Mouse (Mus musculus): Measurements from ENCODE around the gene Atp9a. TPM values are rescaled to one million over a fixed set of nuclear protein-coding genes. Genes with fewer than 3 reads are reported as not detected.

Atp9a gene
- polyA plus RNA-seq, 1 experiment: 56.0 TPM

- H3K27ac ChIP-seq (ENCODE audit: insufficient read depth, low read depth, low read length): no peak overlapping the region
- H3K27me3 ChIP-seq (replicated peaks; ENCODE audit: control insufficient read depth, insufficient read depth, low read length): no peaks in the 10 kb centered on the region
- no peak overlapping the region for H3K4me3 ChIP-seq (ENCODE audit: insufficient read depth, low read depth, low read length)
- TF ChIP-seq CTCF (conservative IDR thresholded peaks at IDR 0.05; ENCODE audit: insufficient read depth, insufficient read length, low read depth, low read length): no peak
- no peak for TF ChIP-seq POLR2A (IDR thresholded peaks at IDR 0.05; ENCODE audit: low read depth, low read length)
- WGBS: 81% methylated on average over 18 of the region's 18 CpGs
- no peaks in the 10 kb centered on the region for H3K36me3 ChIP-seq (ENCODE audit: control insufficient read depth, insufficient read depth, low read length)
- H3K4me1 ChIP-seq (ENCODE audit: control insufficient read depth, insufficient read depth, low read length): no peaks in the 10 kb centered on the region
- DNase-seq: no peak
Measured at GRCm38 (mm10) chr2:168614170-168614872, 127.9 kb downstream of the Atp9a start.

GRCm38 (mm10) chr2:168613092-168613880 lies 128.9 kb downstream of the Atp9a start:
- no peaks in the 10 kb centered on the region for H3K27me3 ChIP-seq (replicated peaks; ENCODE audit: control insufficient read depth, insufficient read depth, low read length)
- no peak overlapping the region for H3K27ac ChIP-seq (ENCODE audit: insufficient read depth, low read depth, low read length)
- TF ChIP-seq CTCF (conservative IDR thresholded peaks at IDR 0.05; ENCODE audit: insufficient read depth, insufficient read length, low read depth, low read length) (no peak), POLR2A (IDR thresholded peaks at IDR 0.05; ENCODE audit: low read depth, low read length) (no peak)
- WGBS: 38% methylated on average over 13 of the region's 13 CpGs
- no peak for DNase-seq
- no peaks in the 10 kb centered on the region for H3K4me1 ChIP-seq (ENCODE audit: control insufficient read depth, insufficient read depth, low read length)
- H3K36me3 ChIP-seq (ENCODE audit: control insufficient read depth, insufficient read depth, low read length): no peaks in the 10 kb centered on the region
- no peak overlapping the region for H3K4me3 ChIP-seq (ENCODE audit: insufficient read depth, low read depth, low read length)

DNA sequence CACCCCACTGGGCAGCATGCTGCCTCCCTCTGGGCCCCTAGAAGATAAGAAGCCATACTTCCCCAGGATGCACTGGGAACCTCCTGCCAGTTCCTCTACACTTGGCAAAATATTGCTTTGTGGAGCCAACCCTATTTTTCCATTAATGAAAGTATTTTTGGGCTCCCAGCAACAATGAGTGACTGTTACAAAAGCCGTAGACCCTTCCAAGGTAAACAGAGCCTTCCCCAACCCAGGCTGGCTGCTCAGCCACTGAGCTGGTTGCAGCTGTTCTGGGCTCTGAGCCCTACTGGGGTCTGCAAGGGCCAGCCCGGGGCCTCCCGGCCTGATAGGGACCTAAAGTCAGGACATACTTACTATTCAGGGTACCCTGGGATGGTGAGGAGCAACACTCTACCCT lies 131.3 kb downstream of the Atp9a start:
- no peak for DNase-seq
- Histone ChIP-seq H3K27ac (ENCODE audit: insufficient read depth, low read depth, low read length) (no peak overlapping the region), H3K27me3 (replicated peaks; ENCODE audit: control insufficient read depth, insufficient read depth, low read length) (no peaks in the 10 kb centered on the region), H3K4me1 (ENCODE audit: control insufficient read depth, insufficient read depth, low read length) (no peaks in the 10 kb centered on the region), H3K4me3 (ENCODE audit: insufficient read depth, low read depth, low read length) (no peak overlapping the region), H3K36me3 (ENCODE audit: control insufficient read depth, insufficient read depth, low read length) (no peaks in the 10 kb centered on the region)
- WGBS: 81% methylated on average over 3 of the region's 3 CpGs
- no peak for TF ChIP-seq POLR2A (IDR thresholded peaks at IDR 0.05; ENCODE audit: low read depth, low read length)
- TF ChIP-seq CTCF (conservative IDR thresholded peaks at IDR 0.05; ENCODE audit: insufficient read depth, insufficient read length, low read depth, low read length): no peak

DNA sequence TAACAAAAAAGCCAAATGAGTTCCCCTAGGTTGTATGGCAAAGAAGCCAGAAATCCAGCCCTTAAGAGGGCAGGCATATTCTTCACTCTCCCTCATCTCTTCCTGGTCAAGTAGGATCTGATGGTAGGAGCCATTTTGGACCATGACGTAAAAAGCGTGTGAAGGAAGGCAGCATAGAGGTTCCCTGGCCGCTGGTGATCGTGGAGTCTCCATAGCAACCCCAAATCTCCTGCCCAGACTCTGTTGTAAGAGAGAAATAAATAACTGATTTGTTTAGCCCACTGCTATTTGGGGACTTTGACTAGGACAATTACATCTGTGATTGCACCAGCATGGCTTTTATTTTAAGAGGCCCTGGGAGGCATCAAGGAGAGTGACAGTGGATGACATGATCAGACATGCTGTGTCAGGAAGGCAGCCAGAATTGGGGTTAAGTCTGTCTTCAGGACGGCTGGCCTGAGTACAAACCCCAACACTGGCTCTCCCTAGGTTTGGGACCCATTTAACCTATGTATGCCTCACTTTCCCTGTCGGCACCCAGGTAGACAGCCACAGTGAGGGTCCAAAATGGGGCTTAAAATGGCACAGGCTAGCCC lies 132.5 kb downstream of the Atp9a start:
- H3K4me1 ChIP-seq (ENCODE audit: control insufficient read depth, insufficient read depth, low read length): no peaks in the 10 kb centered on the region
- H3K27me3 ChIP-seq (replicated peaks; ENCODE audit: control insufficient read depth, insufficient read depth, low read length): no peaks in the 10 kb centered on the region
- no peak overlapping the region for H3K4me3 ChIP-seq (ENCODE audit: insufficient read depth, low read depth, low read length)
- WGBS: 79% methylated on average over 6 of the region's 6 CpGs
- H3K36me3 ChIP-seq (ENCODE audit: control insufficient read depth, insufficient read depth, low read length): no peaks in the 10 kb centered on the region
- no peak for DNase-seq
- TF ChIP-seq POLR2A (IDR thresholded peaks at IDR 0.05; ENCODE audit: low read depth, low read length): no peak
- H3K27ac ChIP-seq (ENCODE audit: insufficient read depth, low read depth, low read length): no peak overlapping the region

- Histone ChIP-seq H3K4me1 (ENCODE audit: control insufficient read depth, insufficient read depth, low read length) (no peaks in the 10 kb centered on the region), H3K4me3 (ENCODE audit: insufficient read depth, low read depth, low read length) (no peak overlapping the region), H3K36me3 (ENCODE audit: control insufficient read depth, insufficient read depth, low read length) (no peaks in the 10 kb centered on the region), H3K27me3 (replicated peaks; ENCODE audit: control insufficient read depth, insufficient read depth, low read length) (no peaks in the 10 kb centered on the region), H3K27ac (ENCODE audit: insufficient read depth, low read depth, low read length) (no peak overlapping the region)
- no peak for DNase-seq
- TF ChIP-seq POLR2A (IDR thresholded peaks at IDR 0.05; ENCODE audit: low read depth, low read length): no peak
- TF ChIP-seq CTCF (conservative IDR thresholded peaks at IDR 0.05; ENCODE audit: insufficient read depth, insufficient read length, low read depth, low read length): no peak
- WGBS: 65% methylated on average over 9 of the region's 9 CpGs
Measured at GRCm38 (mm10) chr2:168608125-168608564, 134.1 kb downstream of the Atp9a start.

DNA sequence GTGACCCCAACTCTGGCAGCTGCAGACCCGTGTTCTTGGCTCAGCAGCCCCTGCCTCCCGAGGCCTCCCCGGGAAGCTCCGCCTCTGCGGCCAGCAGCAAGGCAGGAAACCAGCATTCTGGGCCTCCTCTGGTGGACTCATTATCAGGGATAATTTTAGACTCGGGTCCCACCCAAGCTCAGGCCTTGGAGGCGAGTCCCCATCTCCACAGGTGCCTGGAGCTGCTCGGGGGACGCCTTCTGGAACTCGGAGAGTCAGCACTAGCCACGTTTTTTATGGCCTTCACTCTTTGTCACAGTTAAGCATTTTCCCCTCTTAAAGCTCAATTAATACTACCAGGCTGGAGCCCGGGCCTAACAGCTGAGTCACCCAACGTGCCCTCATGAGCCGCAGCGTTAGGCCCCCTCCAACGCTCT lies 137.5 kb downstream of the Atp9a start:
- Histone ChIP-seq H3K36me3 (ENCODE audit: control insufficient read depth, insufficient read depth, low read length) (no peaks in the 10 kb centered on the region), H3K27ac (ENCODE audit: insufficient read depth, low read depth, low read length) (no peak overlapping the region), H3K4me1 (ENCODE audit: control insufficient read depth, insufficient read depth, low read length) (0 out of 2 replicates have a peak, but pooled peaks cover 4% of the 10 kb centered on the region), H3K4me3 (ENCODE audit: insufficient read depth, low read depth, low read length) (no peak overlapping the region), H3K27me3 (replicated peaks; ENCODE audit: control insufficient read depth, insufficient read depth, low read length) (peaks cover 5% of the 10 kb centered on the region; the same call in 1 of the 2 replicates)
- WGBS: 42% methylated on average over 16 of the region's 16 CpGs
- TF ChIP-seq POLR2A (IDR thresholded peaks at IDR 0.05; ENCODE audit: low read depth, low read length): no peak
- TF ChIP-seq CTCF (conservative IDR thresholded peaks at IDR 0.05; ENCODE audit: insufficient read depth, insufficient read length, low read depth, low read length): no peak
- no peak for DNase-seq

- Histone ChIP-seq H3K4me1 (ENCODE audit: control insufficient read depth, insufficient read depth, low read length) (0 out of 2 replicates have a peak, but pooled peaks cover 4% of the 10 kb centered on the region), H3K27ac (ENCODE audit: insufficient read depth, low read depth, low read length) (no peak overlapping the region), H3K36me3 (ENCODE audit: control insufficient read depth, insufficient read depth, low read length) (no peaks in the 10 kb centered on the region), H3K4me3 (ENCODE audit: insufficient read depth, low read depth, low read length) (no peak overlapping the region), H3K27me3 (replicated peaks; ENCODE audit: control insufficient read depth, insufficient read depth, low read length) (peaks cover 5% of the 10 kb centered on the region; the same call in 1 of the 2 replicates)
- 30% methylated on average over 12 of the region's 12 CpGs for WGBS
- TF ChIP-seq POLR2A (IDR thresholded peaks at IDR 0.05; ENCODE audit: low read depth, low read length) (no peak), CTCF (conservative IDR thresholded peaks at IDR 0.05; ENCODE audit: insufficient read depth, insufficient read length, low read depth, low read length) (no peak)
- DNase-seq: no peak
Measured at GRCm38 (mm10) chr2:168602387-168602741, 139.8 kb downstream of the Atp9a start.
